Mouse (Mus musculus): Measurements from ENCODE around the gene Ppp1r27.

- TF ChIP-seq POLR2A (IDR thresholded peaks at IDR 0.05; ENCODE audit: insufficient read depth, low read depth, low read length) (no peak), CTCF (IDR thresholded peaks at IDR 0.05; ENCODE audit: insufficient read depth, low read depth, low read length) (no peak)
Observed at GRCm38 (mm10) chr11:120518027-120518426, 32.9 kb downstream of the Ppp1r27 start.

Data from olfactory bulb, adult 2 months (tissue).